Mouse (Mus musculus) forebrain, embryonic 14.5 days (tissue): ENCODE measurements at regions not wholly inside any gene's neighbourhood (a gene's known extent, or its start where the extent isn't known, plus 50 kb on each side); places are given as distances from the start of the nearest gene placed in this dataset.

Experiments used
- ATAC-seq: fragments of 200-750 bp; cut with Nextera tagmentation; 2 replicates; pipeline ENCODE4 v1.8.0; 2017; ENCODE audit warnings: mild to moderate bottlenecking, moderate library complexity
- DNase-seq: peaks from one replicate; pipeline ENCODE4 v3.0.0-alpha.2; 2015; ENCODE audit warnings: low spot score
- H3K27ac ChIP-seq: fragments of 300-500 bp; sonication (generic); 2 replicates; pipeline ENCODE4 v1.5.1; 2014; ENCODE audit warnings: low read depth, mild to moderate bottlenecking, control low read depth, low read length, moderate library complexity
- H3K27me3 ChIP-seq: fragments of 300-500 bp; sonication (generic); replicated peaks from 2 replicates; pipeline ENCODE4 v1.6.1; 2014; ENCODE audit warnings: low read length, control low read depth, mixed read lengths; ENCODE audit not compliant: control insufficient read depth, insufficient read depth
- H3K36me3 ChIP-seq: fragments of 300-500 bp; sonication (generic); 2 replicates; pipeline ENCODE4 v1.6.1; 2014; ENCODE audit warnings: low read length, control low read depth; ENCODE audit not compliant: control insufficient read depth, insufficient read depth
- H3K4me1 ChIP-seq: fragments of 300-500 bp; sonication (generic); 2 replicates; pipeline ENCODE4 v1.6.1; 2014; ENCODE audit warnings: antibody characterized with exemption, low read length, control low read depth; ENCODE audit not compliant: control insufficient read depth, insufficient read depth
- H3K4me2 ChIP-seq: fragments of 300-500 bp; sonication (generic); 2 replicates; pipeline ENCODE4 v1.6.1; 2014; ENCODE audit warnings: mild to moderate bottlenecking, control low read depth, low read length
- H3K4me3 ChIP-seq: fragments of 300-500 bp; sonication (generic); 2 replicates; pipeline ENCODE4 v1.5.1; 2014; ENCODE audit warnings: low read depth, low read length, control low read depth
- H3K9ac ChIP-seq: fragments of 300-500 bp; sonication (generic); 2 replicates; pipeline ENCODE4 v1.6.1; 2014; ENCODE audit warnings: mild to moderate bottlenecking, low read length, control low read depth, moderate library complexity
- H3K9me3 ChIP-seq: fragments of 300-500 bp; sonication (generic); replicated peaks from 2 replicates; pipeline ENCODE4 v1.6.1; 2016; ENCODE audit warnings: low read length, control low read depth, mixed read lengths; ENCODE audit not compliant: control insufficient read depth
- WGBS: fragments of 180-500 bp; shearing (Covaris S2); extraction: QIAGEN DNeasy Blood & Tissue Kit; methylation state at CpG from one replicate; pipeline ENCODE4 v1.1.7; 2014; 5-methylcytosine and 5-hydroxymethylcytosine counted together

DNA sequence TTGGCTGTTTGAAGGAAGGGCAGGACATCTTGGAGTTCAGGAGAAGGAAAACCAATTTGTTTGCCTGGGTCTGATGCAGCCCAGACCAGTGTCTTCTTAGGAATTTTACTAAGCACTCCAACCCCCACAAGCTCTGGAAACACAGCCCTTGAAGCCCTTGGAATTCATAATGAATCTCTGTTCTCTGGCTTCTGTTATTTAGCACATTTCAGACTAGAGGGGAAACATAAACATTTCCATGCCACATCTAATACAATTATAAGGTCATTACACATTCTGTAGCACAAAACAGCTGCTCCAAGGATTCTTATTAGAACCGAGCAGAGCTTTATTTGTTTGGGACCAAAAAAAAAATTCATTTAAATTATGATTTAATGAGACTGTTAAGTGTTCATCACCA is 67.8 kb upstream of the Rora start:
- Histone ChIP-seq H3K9ac (no peak overlapping the region), H3K4me3 (no peak overlapping the region)
- WGBS: 25% methylated on average over 1 of the region's 1 CpGs

DNA sequence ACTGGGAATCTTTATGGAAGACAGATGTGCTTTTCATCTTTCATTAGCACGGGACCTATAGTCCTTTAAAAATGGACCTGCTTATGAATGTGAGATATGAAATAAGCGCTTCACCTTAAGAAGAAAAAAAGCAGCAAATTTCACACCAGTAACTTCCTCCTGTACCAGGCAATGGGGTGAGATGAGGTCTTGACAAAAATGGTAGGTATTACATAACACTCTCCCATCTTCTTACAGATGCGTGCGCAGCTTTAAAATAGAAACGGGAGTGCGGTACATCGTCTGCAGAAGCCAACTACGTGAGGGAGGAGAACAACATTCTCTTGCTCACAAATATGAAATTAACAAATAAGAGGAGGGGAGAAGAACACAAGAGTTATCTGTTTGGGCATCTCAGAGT is 62.6 kb upstream of the Rora start:
- ATAC-seq (no peak), DNase-seq (no peak)
- Histone ChIP-seq H3K27me3 (no peaks in the 10 kb centered on the region), H3K27ac (no peak overlapping the region), H3K9me3 (no peaks in the 10 kb centered on the region), H3K4me2 (no peak overlapping the region), H3K4me1 (no peaks in the 10 kb centered on the region), H3K36me3 (no peaks in the 10 kb centered on the region), H3K4me3 (no peak overlapping the region), H3K9ac (no peak overlapping the region)
- 95% methylated on average over 8 of the region's 8 CpGs for WGBS

More for the DNA sequence above, 67.8 kb upstream of the Rora start:
- no peaks in the 10 kb centered on the region for H3K9me3 ChIP-seq
- no peaks in the 10 kb centered on the region for H3K4me1 ChIP-seq
- no peaks in the 10 kb centered on the region for H3K36me3 ChIP-seq
- H3K4me2 ChIP-seq: no peak overlapping the region
- ATAC-seq: no peak
- no peak overlapping the region for H3K27ac ChIP-seq
- H3K27me3 ChIP-seq: no peaks in the 10 kb centered on the region
- DNase-seq: no peak

- ATAC-seq (no peak), DNase-seq (no peak)
- Histone ChIP-seq H3K4me2 (no peak overlapping the region), H3K36me3 (no peaks in the 10 kb centered on the region), H3K4me1 (no peaks in the 10 kb centered on the region), H3K9me3 (no peaks in the 10 kb centered on the region), H3K27ac (no peak overlapping the region), H3K4me3 (no peak overlapping the region), H3K9ac (no peak overlapping the region), H3K27me3 (no peaks in the 10 kb centered on the region)
- WGBS: 90% methylated on average over 3 of the region's 3 CpGs
Observed at GRCm38 (mm10) chr9:68592976-68593375, 60.6 kb upstream of the Rora start.

- Histone ChIP-seq H3K9me3 (no peaks in the 10 kb centered on the region), H3K36me3 (no peaks in the 10 kb centered on the region), H3K27ac (no peak overlapping the region), H3K4me2 (no peak overlapping the region), H3K27me3 (no peaks in the 10 kb centered on the region), H3K4me1 (no peaks in the 10 kb centered on the region), H3K9ac (no peak overlapping the region), H3K4me3 (no peak overlapping the region)
- DNase-seq (no peak), ATAC-seq (no peak)
- 89% methylated on average over 2 of the region's 2 CpGs for WGBS
Observed at GRCm38 (mm10) chr9:68594586-68594985, 59.0 kb upstream of the Rora start.
